ENCODE assay signal across 8 mouse cellular contexts in genomic region chr13:33003523-33004413, GRCm38 (mm10). TPM values are rescaled to one million over a fixed set of nuclear protein-coding genes. Genes with fewer than 3 reads are reported as not detected.
DNase-seq lines count a peak whose midpoint lies in the region; ATAC-seq and TF ChIP-seq lines count a peak whose summit lies in the region.

No protein-coding gene starts in this region.

- WGBS in forebrain, embryonic 12.5 days: 71% methylated on average over 9 of the region's 9 CpGs
- 51% methylated on average over 9 of the region's 9 CpGs for WGBS in liver, adult 2 months
- 50% methylated on average over 9 of the region's 9 CpGs for WGBS in stomach, embryonic 16.5 days

- no peak for TF ChIP-seq CTCF in E14TG2a.4 (conservative IDR thresholded peaks at IDR 0.05; ENCODE audit: low read length)
- no peak for TF ChIP-seq CTCF in liver, adult 2 months (IDR thresholded peaks at IDR 0.05; ENCODE audit: low read depth, low read length)

- peaks cover 30% of the 10 kb centered on the region for H3K4me1 ChIP-seq in E14TG2a.4 (replicated peaks; ENCODE audit: low read depth, low read length)
- peaks cover 5% of the 10 kb centered on the region for H3K4me1 ChIP-seq in forebrain, embryonic 12.5 days
- H3K4me1 ChIP-seq in liver, adult 2 months (ENCODE audit: control insufficient read depth, insufficient read depth, low read length): peaks cover 3% of the 10 kb centered on the region
- H3K4me1 ChIP-seq in stomach, embryonic 16.5 days (ENCODE audit: control insufficient read depth, insufficient read depth, low read length): peaks cover 14% of the 10 kb centered on the region

- H3K9ac ChIP-seq in forebrain, embryonic 12.5 days: peak overlapping the region; percentile 9; the same call in 1 of the 2 replicates
- peak overlapping the region; percentile 63 for H3K9ac ChIP-seq in liver, adult 2 months (ENCODE audit: low read depth, low read length)
- H3K9ac ChIP-seq in stomach, embryonic 16.5 days (ENCODE audit: low read length): peak overlapping the region; percentile 69

- H3K27me3 ChIP-seq in E14TG2a.4 (ENCODE audit: insufficient read depth, low read length): no peaks in the 10 kb centered on the region
- H3K27me3 ChIP-seq in forebrain, embryonic 12.5 days: no peaks in the 10 kb centered on the region
- no peaks in the 10 kb centered on the region for H3K27me3 ChIP-seq in liver, adult 2 months (ENCODE audit: control insufficient read depth, insufficient read depth, low read length)
- H3K27me3 ChIP-seq in stomach, embryonic 16.5 days (ENCODE audit: control insufficient read depth, insufficient read depth, low read length): no peaks in the 10 kb centered on the region

- no peak for TF ChIP-seq POLR2A in liver, adult 2 months (IDR thresholded peaks at IDR 0.05; ENCODE audit: extremely low read depth, insufficient read depth, low read length)

- ATAC-seq in forebrain, embryonic 12.5 days (ENCODE audit: low FRiP score): no peak
- peak; percentile 23; the same call in 1 of the 2 replicates for ATAC-seq in stomach, embryonic 16.5 days (ENCODE audit: insufficient read depth, low FRiP score)

- H3K9me3 ChIP-seq in E14TG2a.4 (ENCODE audit: low read length): no peaks in the 10 kb centered on the region
- no peaks in the 10 kb centered on the region for H3K9me3 ChIP-seq in forebrain, embryonic 12.5 days
- H3K9me3 ChIP-seq in stomach, embryonic 16.5 days (replicated peaks; ENCODE audit: control insufficient read depth, low read length): no peaks in the 10 kb centered on the region

- peak overlapping the region; percentile 36 for H3K4me2 ChIP-seq in forebrain, embryonic 12.5 days
- H3K4me2 ChIP-seq in stomach, embryonic 16.5 days (ENCODE audit: low read depth, low read length): peak overlapping the region; percentile 74

- no peaks in the 10 kb centered on the region for H3K36me3 ChIP-seq in E14TG2a.4 (ENCODE audit: insufficient read depth, low read length)
- no peaks in the 10 kb centered on the region for H3K36me3 ChIP-seq in forebrain, embryonic 12.5 days (replicated peaks)
- H3K36me3 ChIP-seq in liver, adult 2 months (ENCODE audit: control insufficient read depth, insufficient read depth, low read length): peaks cover 4% of the 10 kb centered on the region
- H3K36me3 ChIP-seq in stomach, embryonic 16.5 days (ENCODE audit: control insufficient read depth, insufficient read depth, low read length): no peaks in the 10 kb centered on the region

- H3K27ac ChIP-seq in forebrain, embryonic 12.5 days: no peak overlapping the region
- peak overlapping the region; percentile 53 for H3K27ac ChIP-seq in liver, adult 2 months (replicated peaks; ENCODE audit: insufficient read depth, low read depth, low read length)
- H3K27ac ChIP-seq in stomach, embryonic 16.5 days (ENCODE audit: low read length): peak overlapping the region; percentile 88

- H3K4me3 ChIP-seq in E14TG2a.4 (replicated peaks; ENCODE audit: low read length): 0 out of 2 replicates have a peak overlapping the region, but pooled peaks have one; percentile 29
- H3K4me3 ChIP-seq in forebrain, embryonic 12.5 days (replicated peaks): peak overlapping the region; percentile 19
- H3K4me3 ChIP-seq in liver, adult 2 months (ENCODE audit: insufficient read depth, low read depth, low read length): peak overlapping the region; percentile 60
- H3K4me3 ChIP-seq in stomach, embryonic 16.5 days (replicated peaks; ENCODE audit: low read length): peak overlapping the region; percentile 46

- no peaks in the 10 kb centered on the region for H3K79me2 ChIP-seq in liver, adult 2 months (ENCODE audit: control insufficient read depth, insufficient read depth, low read length)

- peak; percentile 59 for DNase-seq in heart, adult 11 months
- DNase-seq in heart, adult 9 months (ENCODE audit: low spot score in 2 of 2): no peak
- DNase-seq in liver, adult 2 months (ENCODE audit: extremely low read depth, low read depth, low spot score): peak; percentile 7
- DNase-seq in left cerebral cortex, adult 11 months (ENCODE audit: low spot score): no peak
- no peak for DNase-seq in adrenal gland, postnatal 25 days

RNA-seq across cellular contexts. Expression of gene Serpinb9, which starts 0.7 kb away (rescaled TPM):
- 0.26 and 0.63 TPM in 2 replicates for polyA plus RNA-seq in forebrain, embryonic 12.5 days (2016; fragmentation: Nextera tagmentation; extraction: Ambion mirVana)
- 7.2 and 11.9 TPM in 2 replicates for total RNA-seq in liver, adult 2 months (2014; rRNA removed)
- polyA plus RNA-seq in liver, adult 2 months (2012; rRNA removed): 1.8 and 2.6 TPM in 2 replicates
- 9.3 and 10.3 TPM in 2 replicates for polyA plus RNA-seq in stomach, embryonic 16.5 days (2015; fragmentation: Nextera tagmentation; extraction: Ambion mirVana)
- total RNA-seq in adrenal gland, postnatal 25 days (2021): 15.6 and 19.8 TPM in 2 replicates

RNA-seq across cellular contexts. Expression of gene Serpinb9b, which starts 23.4 kb away (rescaled TPM):
- 0.05 TPM in 1 of 2 replicates, not detected in the other for polyA plus RNA-seq in forebrain, embryonic 12.5 days (2016; fragmentation: Nextera tagmentation; extraction: Ambion mirVana)
- total RNA-seq in liver, adult 2 months (2014; rRNA removed): not detected in 2 replicates
- polyA plus RNA-seq in liver, adult 2 months (2012; rRNA removed): 0.04 and 0.05 TPM in 2 replicates
- polyA plus RNA-seq in stomach, embryonic 16.5 days (2015; fragmentation: Nextera tagmentation; extraction: Ambion mirVana): not detected in 2 replicates
- 0.29 TPM in 1 of 2 replicates, not detected in the other for total RNA-seq in adrenal gland, postnatal 25 days (2021)

RNA-seq across cellular contexts. Expression of gene Serpinb6b, which starts 38.8 kb away (rescaled TPM):
- polyA plus RNA-seq in forebrain, embryonic 12.5 days (2016; fragmentation: Nextera tagmentation; extraction: Ambion mirVana): 0.49 and 0.52 TPM in 2 replicates
- total RNA-seq in liver, adult 2 months (2014; rRNA removed): 2.6 and 2.7 TPM in 2 replicates
- polyA plus RNA-seq in liver, adult 2 months (2012; rRNA removed): 0.33 and 0.60 TPM in 2 replicates
- 4.5 and 4.8 TPM in 2 replicates for polyA plus RNA-seq in stomach, embryonic 16.5 days (2015; fragmentation: Nextera tagmentation; extraction: Ambion mirVana)
- 43.9 and 61.3 TPM in 2 replicates for total RNA-seq in adrenal gland, postnatal 25 days (2021)

Comparison
In these comparisons a context has a peak if more than half of its experiments do, and no peak if none do; other contexts are left out.
1. DNase-seq: peak in heart, adult 11 months (single experiment) and liver, adult 2 months (single experiment); none in heart, adult 9 months (0 of 2), left cerebral cortex, adult 11 months (single experiment) and adrenal gland, postnatal 25 days (single experiment).
2. H3K9ac ChIP-seq: peak in every context shown above with its lines; median percentile 69 in stomach, embryonic 16.5 days; 63 in liver, adult 2 months; 9 in forebrain, embryonic 12.5 days.
3. Peak in every context shown above with its lines, with median percentiles within 50 percentile points of each other: H3K4me3 ChIP-seq.